Mouse (Mus musculus) liver, adult (tissue): ENCODE measurements around the gene Kcnq2.

ENCODE experiments used
- GATA4 ChIP-seq: IDR thresholded peaks from 2 replicates; pipeline ENCODE4 v1.6.1; 2014; ENCODE audit warnings: mild to moderate bottlenecking, low read length; ENCODE audit not compliant: insufficient replicate concordance

Gene Kcnq2

GRCm38 (mm10) chr2:181125726-181126455 lies 9.2 kb downstream of the Kcnq2 start:
- TF ChIP-seq GATA4, result no peak

DNA sequence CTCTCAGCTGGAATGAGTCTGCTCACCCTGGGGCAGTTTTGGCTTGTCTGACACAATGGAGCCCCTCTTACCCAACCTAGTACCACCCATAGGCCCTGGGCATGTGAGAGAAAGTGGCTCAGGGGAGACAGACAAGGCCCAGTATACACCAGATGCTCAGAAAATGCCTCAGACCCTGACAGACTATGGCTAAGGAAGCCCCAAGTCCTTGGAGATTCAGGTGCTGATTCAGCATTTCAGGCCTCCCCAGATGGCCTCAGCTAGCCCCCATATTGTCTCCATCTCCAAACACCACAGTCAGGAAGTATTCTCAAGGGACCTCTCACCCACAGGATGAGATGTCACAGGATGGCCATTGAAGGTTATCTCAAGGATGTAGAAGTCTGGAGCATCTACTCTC lies 12.5 kb downstream of the Kcnq2 start:
- no peak for TF ChIP-seq GATA4

- no peak for TF ChIP-seq GATA4
Observed at GRCm38 (mm10) chr2:181120922-181121449, 14.1 kb downstream of the Kcnq2 start.

- TF ChIP-seq GATA4, result no peak
Observed at GRCm38 (mm10) chr2:181119952-181120351, 15.1 kb downstream of the Kcnq2 start.

- no peak for TF ChIP-seq GATA4
Observed at GRCm38 (mm10) chr2:181116436-181116835, 18.7 kb downstream of the Kcnq2 start.

DNA sequence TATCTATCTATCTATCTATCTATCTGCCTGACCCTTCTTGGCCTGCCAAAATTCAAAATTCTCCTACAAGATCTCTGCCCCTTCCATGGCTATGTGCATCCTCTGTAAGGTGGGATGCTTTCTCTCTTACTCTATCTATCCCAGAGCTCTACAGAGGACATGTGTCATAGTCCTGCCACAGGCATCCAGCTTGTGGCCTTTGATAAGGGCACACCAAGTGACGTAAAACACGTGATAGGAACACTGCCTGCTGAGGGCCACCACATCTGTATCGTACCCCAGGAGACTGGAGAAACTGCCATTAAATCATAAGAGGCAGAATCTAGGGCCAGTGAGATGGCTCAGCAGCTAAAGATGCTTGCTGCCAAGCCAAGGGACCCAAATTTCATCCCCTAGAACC lies 19.7 kb downstream of the Kcnq2 start:
- TF ChIP-seq GATA4, result no peak

DNA sequence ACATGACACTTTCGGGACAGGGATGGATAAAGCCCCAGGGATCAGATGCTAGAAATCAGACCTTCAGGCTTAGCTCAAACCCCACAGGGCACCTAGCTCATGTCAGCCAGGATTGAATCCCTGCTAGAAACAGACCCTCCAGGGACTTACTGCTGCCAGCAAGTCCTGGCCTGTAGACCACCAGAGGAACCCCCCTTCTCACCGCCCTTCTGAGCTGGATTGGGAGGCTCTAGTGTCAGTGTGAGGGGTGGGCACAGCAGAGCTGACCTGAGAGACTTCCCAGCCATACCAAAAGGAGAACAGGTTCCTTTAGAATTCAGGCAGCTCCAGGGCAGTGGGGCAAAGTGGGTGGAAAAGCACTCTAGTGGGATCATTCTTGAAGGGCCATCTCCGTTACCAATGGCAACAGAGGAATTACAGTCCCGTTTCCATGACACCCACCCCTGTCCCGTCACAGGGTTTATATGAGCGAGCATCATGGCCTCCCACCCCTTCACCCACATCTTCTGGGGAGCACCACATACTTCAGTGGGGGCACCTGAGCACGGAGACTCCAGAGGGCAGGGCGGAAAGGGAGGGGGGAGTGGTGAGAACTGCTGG lies 21.2 kb downstream of the Kcnq2 start:
- TF ChIP-seq GATA4, result no peak

- no peak for TF ChIP-seq GATA4
Observed at GRCm38 (mm10) chr2:181111665-181112064, 23.4 kb downstream of the Kcnq2 start.

DNA sequence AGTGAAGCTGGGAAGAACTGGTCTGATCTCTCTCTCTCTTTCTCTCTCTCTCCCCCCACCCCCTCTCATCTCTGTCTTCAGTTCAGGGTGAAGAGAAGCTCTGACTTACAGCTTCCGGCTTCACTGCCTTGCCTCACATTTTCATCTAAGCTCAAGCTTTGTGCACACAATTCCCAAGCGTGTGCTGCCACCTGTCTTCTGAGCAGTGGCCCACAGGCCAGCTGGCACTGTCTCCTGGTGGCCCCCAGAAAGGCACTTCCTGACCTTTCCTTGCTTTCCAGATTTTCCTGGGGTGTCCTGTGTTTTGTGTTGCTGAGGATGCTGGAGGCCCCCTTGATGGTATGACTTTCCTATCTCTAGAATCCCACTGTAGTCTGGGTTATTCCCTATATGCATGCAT lies 31.0 kb downstream of the Kcnq2 start:
- no peak for TF ChIP-seq GATA4

DNA sequence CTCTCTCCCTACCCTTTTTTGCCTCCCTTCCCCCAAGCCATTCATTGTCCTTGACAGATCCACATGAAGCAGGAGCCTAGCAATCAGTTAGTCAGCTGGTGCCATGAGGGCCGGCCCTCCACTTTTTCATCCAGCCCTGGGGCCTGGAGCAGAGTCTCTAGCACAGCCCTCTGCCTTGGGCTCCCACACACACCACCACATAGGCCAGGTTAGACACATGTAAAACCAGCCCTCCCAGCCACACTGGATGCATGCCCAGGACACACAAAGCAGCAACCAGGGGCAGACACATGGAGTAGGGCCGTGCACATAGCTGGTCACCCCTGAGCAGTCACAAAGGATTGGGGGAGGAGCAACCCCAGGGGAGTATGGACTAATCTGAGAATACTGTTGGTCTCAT lies 32.9 kb downstream of the Kcnq2 start:
- TF ChIP-seq GATA4, result no peak

- no peak for TF ChIP-seq GATA4
Observed at GRCm38 (mm10) chr2:181101626-181102025, 33.5 kb downstream of the Kcnq2 start.

GRCm38 (mm10) chr2:181100087-181100486 lies 35.0 kb downstream of the Kcnq2 start:
- TF ChIP-seq GATA4, result no peak

DNA sequence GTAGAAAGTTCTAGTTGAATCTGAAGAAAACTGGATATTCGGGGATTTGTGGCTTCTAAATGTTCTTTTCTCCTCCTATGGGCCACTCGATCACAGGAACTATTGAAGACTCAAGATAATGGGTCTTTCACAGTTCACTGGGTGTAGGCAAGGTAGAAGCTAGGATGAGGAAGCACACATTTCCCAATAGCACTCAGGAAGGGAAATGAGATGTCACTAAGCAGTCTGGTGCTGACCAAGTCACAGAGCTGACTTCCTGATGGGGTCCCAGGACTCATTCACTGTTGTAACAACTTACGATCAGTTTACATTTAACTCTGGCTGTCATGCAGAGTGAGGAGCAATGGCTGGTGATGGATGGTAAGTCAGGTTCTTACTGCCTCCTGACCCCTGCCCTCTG lies 45.0 kb downstream of the Kcnq2 start:
- no peak for TF ChIP-seq GATA4

DNA sequence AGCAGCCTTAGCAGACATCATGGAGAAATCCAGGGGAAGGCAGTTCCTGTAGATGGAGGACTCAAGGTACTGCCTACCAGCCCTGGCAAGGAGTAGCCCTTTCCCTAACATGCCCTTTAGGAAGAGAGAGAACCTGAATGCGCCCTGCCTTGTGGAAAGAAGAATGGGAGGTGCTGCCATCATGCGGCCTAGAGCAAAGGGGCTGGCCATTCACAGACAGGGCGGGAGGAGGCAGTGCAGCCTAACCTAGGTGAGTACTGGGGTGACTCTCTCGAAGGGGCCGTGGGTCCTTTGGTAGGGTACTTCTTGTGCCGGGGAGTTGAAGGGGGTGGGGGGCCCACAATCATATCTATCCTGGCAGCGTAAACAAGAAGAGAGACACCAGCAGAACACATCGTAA lies 50.1 kb downstream of the Kcnq2 start:
- no peak for TF ChIP-seq GATA4

- TF ChIP-seq GATA4, result no peak
Observed at GRCm38 (mm10) chr2:181083945-181084344, 51.2 kb downstream of the Kcnq2 start.

DNA sequence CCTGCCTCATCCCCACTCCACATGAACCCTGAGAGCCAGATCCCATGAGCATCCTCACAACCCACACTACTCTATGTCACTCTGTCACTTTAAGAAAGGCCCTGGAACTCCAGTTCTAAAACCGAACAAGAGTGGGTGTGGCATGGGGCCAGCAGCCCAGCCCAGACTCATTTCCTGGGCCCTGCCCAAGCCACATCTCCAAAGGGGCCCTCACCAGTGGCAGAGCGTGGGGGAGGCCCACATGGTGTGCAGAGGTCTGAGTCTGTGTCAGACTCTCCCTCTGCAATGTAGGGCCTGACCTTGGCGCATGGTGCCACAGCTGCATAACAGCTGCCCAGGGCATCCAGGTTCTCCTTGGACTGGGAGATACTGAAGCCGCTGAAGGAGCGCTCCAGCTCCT lies 54.2 kb downstream of the Kcnq2 start:
- TF ChIP-seq GATA4, result no peak

- TF ChIP-seq GATA4, result no peak
Observed at GRCm38 (mm10) chr2:181079518-181079917, 55.6 kb downstream of the Kcnq2 start.

DNA sequence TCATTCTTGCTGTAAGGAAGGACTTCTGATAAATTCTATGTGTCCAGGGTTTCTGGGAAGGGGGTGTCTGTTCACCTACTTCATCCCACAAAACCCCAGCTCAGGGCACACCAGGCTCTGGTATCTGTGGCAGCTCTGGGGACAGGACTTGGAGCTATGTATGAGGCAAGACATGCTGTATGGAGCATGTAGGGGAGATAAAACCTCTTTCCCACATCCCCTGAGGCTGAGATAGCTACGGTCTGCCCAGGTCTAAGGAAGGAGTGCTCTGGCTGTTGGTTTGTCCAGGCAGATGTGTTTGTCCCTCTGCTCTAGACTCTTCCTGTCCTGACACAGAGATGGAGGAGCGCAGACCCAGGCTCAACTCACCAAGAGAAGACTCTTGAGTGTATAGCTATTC lies 56.2 kb downstream of the Kcnq2 start:
- TF ChIP-seq GATA4, result no peak
